Mouse (Mus musculus): ENCODE data around the gene Nrxn3.

DNA sequence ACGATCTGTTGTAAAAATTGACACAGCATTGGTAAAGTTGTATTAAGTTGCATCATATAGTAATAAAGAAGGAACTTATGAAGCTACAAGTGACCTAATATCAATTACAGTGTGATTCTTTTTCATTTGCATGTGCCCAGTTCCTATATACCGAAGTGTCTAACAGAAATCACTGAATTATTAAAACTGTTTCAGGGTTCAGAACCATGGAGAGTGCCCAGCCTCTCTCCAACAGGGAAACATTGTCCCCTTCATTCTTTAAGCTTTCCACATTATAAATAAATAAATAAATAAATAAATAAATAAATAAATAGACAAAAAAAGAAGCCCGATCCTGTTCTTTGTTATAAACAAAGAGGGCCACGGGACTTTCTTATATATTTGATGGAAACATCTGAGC lies 140.4 kb downstream of the Nrxn3 start:
- TF ChIP-seq GATA1 (IDR thresholded peaks at IDR 0.05; ENCODE audit: borderline replicate concordance, low read length), result no peak
- no peak for TF ChIP-seq FLI1 (IDR thresholded peaks at IDR 0.05; ENCODE audit: low read length)
